Mouse (Mus musculus): ENCODE results near the gene Thoc5. TPM values are rescaled to one million over a fixed set of nuclear protein-coding genes. Genes with fewer than 3 reads are reported as not detected.

The Thoc5 gene
- polyA plus RNA-seq, 1 experiment, result 22.3 TPM

- DNase-seq (ENCODE audit: low read depth, low spot score), result no peak
- WGBS, result 56% methylated on average over 2 of the region's 2 CpGs
Measured at GRCm38 (mm10) chr11:4967549-4967948, 72.4 kb downstream of the Thoc5 start.

- 55% methylated on average over 10 of the region's 10 CpGs for WGBS
- no peak for DNase-seq (ENCODE audit: low read depth, low spot score)
Measured at GRCm38 (mm10) chr11:4968376-4968775, 73.3 kb downstream of the Thoc5 start.

GRCm38 (mm10) chr11:4972967-4973870, 78.1 kb downstream of the Thoc5 start:
- no peak for DNase-seq (ENCODE audit: low read depth, low spot score)
- WGBS, result 56% methylated on average over 13 of the region's 13 CpGs

- no peak for DNase-seq (ENCODE audit: low read depth, low spot score)
- 72% methylated on average over 2 of the region's 2 CpGs for WGBS
Measured at GRCm38 (mm10) chr11:4973871-4974256, 78.7 kb downstream of the Thoc5 start.

- 67% methylated on average over 11 of the region's 11 CpGs for WGBS
- no peak for DNase-seq (ENCODE audit: low read depth, low spot score)
Measured at GRCm38 (mm10) chr11:4974376-4975122, 79.4 kb downstream of the Thoc5 start.

GRCm38 (mm10) chr11:4975623-4976022, 80.5 kb downstream of the Thoc5 start:
- 7% methylated on average over 13 of the region's 14 CpGs for WGBS
- no peak for DNase-seq (ENCODE audit: low read depth, low spot score)

Other genes starting within 250 kb of the Thoc5 start
- gene Uqcr10, start 191.0 kb upstream of the Thoc5 start, polyA plus RNA-seq (2012; rRNA removed), result 1,330 and 1,518 TPM in 2 replicates
- gene Zmat5, start 190.6 kb upstream of the Thoc5 start, polyA plus RNA-seq (2012; rRNA removed), result 51.7 and 52.4 TPM in 2 replicates
- gene Cabp7, start 148.5 kb upstream of the Thoc5 start, polyA plus RNA-seq (2012; rRNA removed), result 0.04 TPM in 1 of 2 replicates, not detected in the other
- 35.6 and 53.5 TPM in 2 replicates for gene Nf2, start 45.8 kb upstream of the Thoc5 start, polyA plus RNA-seq (2012; rRNA removed)
- gene Nipsnap1, start 21.4 kb upstream of the Thoc5 start, polyA plus RNA-seq (2012; rRNA removed), result 26.4 and 70.0 TPM in 2 replicates
- 0.12 and 0.24 TPM in 2 replicates for gene Nefh, start 52.7 kb downstream of the Thoc5 start, polyA plus RNA-seq (2012; rRNA removed)
- gene Ap1b1, start 91.5 kb downstream of the Thoc5 start, polyA plus RNA-seq (2012; rRNA removed), result 76.6 and 116 TPM in 2 replicates
- 0.91 and 1.1 TPM in 2 replicates for gene Rasl10a, start 162.8 kb downstream of the Thoc5 start, polyA plus RNA-seq (2012; rRNA removed)
- gene Gas2l1, start 170.0 kb downstream of the Thoc5 start, polyA plus RNA-seq (2012; rRNA removed), result 55.7 and 66.2 TPM in 2 replicates
- 19.7 and 20.3 TPM in 2 replicates for gene Rhbdd3, start 203.6 kb downstream of the Thoc5 start, polyA plus RNA-seq (2012; rRNA removed)
- 149 and 350 TPM in 2 replicates for gene Ewsr1, start 203.9 kb downstream of the Thoc5 start, polyA plus RNA-seq (2012; rRNA removed)